Mouse (Mus musculus) MEL (cell line): ENCODE data around the gene Nck2. TPM values are rescaled to one million over a fixed set of nuclear protein-coding genes. Genes with fewer than 3 reads are reported as not detected.

ENCODE experiments used
- DNase-seq: peaks from one replicate; pipeline ENCODE4 v3.0.0; 2011; ENCODE audit warnings: low read depth, low spot score
- H3K27ac ChIP-seq: 2 replicates; pipeline ENCODE4 v1.5.1; 2012; ENCODE audit warnings: low read depth, mild to moderate bottlenecking, control low read depth, low read length, moderate library complexity; ENCODE audit not compliant: control insufficient read depth
- H3K27me3 ChIP-seq, 2 experiments: fragments of 150-350 bp in 1 of 2; sonication (generic) in 1 of 2; 2 replicates each; pipeline ENCODE4 v1.6.1; 2012; ENCODE audit warnings: low read length in 2 of 2, mild to moderate bottlenecking in 2 of 2, improper control_type of control experiment in 1 of 2, moderate library complexity in 1 of 2; ENCODE audit not compliant: insufficient read depth in 2 of 2, control insufficient read depth in 1 of 2
- H3K36me3 ChIP-seq, 2 experiments: 2 replicates each; pipeline ENCODE4 v1.6.1; 2012 to 2014; ENCODE audit warnings: low read length in 2 of 2, improper control_type of control experiment in 1 of 2, inconsistent platforms in 1 of 2, mild to moderate bottlenecking in 1 of 2; ENCODE audit not compliant: insufficient read depth in 2 of 2, control insufficient read depth in 1 of 2
- H3K4me1 ChIP-seq, 2 experiments: fragments of 150-350 bp in 1 of 2; sonication (generic) in 1 of 2; 2 replicates each; pipeline ENCODE4 v1.6.1; 2012; ENCODE audit warnings: low read length in 2 of 2, improper control_type of control experiment in 1 of 2, mild to moderate bottlenecking in 1 of 2; ENCODE audit not compliant: insufficient read depth in 2 of 2, control insufficient read depth in 1 of 2
- H3K4me3 ChIP-seq, 2 experiments: fragments of 150-350 bp in 1 of 2; sonication (generic) in 1 of 2; 2 replicates each; pipeline ENCODE4 v1.5.1; 2012; ENCODE audit warnings: low read depth in 2 of 2, low read length in 2 of 2, mild to moderate bottlenecking in 2 of 2, moderate library complexity in 2 of 2, control low read depth in 1 of 2, improper control_type of control experiment in 1 of 2; ENCODE audit not compliant: control insufficient read depth in 1 of 2, insufficient read depth in 1 of 2
- H3K79me2 ChIP-seq: 2 replicates; pipeline ENCODE4 v1.6.1; 2012; ENCODE audit warnings: mild to moderate bottlenecking, low read length, moderate library complexity; ENCODE audit not compliant: control insufficient read depth, poor library complexity, insufficient read depth
- H3K9ac ChIP-seq: 2 replicates; pipeline ENCODE4 v1.6.1; 2012; ENCODE audit warnings: low read depth, mild to moderate bottlenecking, control low read depth, low read length, moderate library complexity; ENCODE audit not compliant: control insufficient read depth, poor library complexity, severe bottlenecking
- H3K9me3 ChIP-seq: fragments of 150-350 bp; sonication (generic); replicated peaks from 2 replicates; pipeline ENCODE4 v1.6.1; 2012; ENCODE audit warnings: mild to moderate bottlenecking, low read length, improper control_type of control experiment, moderate library complexity; ENCODE audit not compliant: insufficient read depth
- CHD1 ChIP-seq: IDR thresholded peaks from 2 replicates; pipeline ENCODE4 v1.6.1; 2012; ENCODE audit warnings: low read depth, mild to moderate bottlenecking, inconsistent platforms, low read length, improper control_type of control experiment
- GABPA ChIP-seq: IDR thresholded peaks from 2 replicates; pipeline ENCODE4 v1.6.1; 2012; ENCODE audit warnings: low read depth, mild to moderate bottlenecking, inconsistent platforms, low read length, improper control_type of control experiment, moderate library complexity
- GATA1 ChIP-seq: IDR thresholded peaks from 2 replicates; pipeline ENCODE4 v1.6.1; 2011; ENCODE audit warnings: low read depth, low read length, improper control_type of control experiment
- JUND ChIP-seq: IDR thresholded peaks from 2 replicates; pipeline ENCODE4 v1.6.1; 2011; ENCODE audit warnings: low read depth, mild to moderate bottlenecking, improper control_type of control experiment, low read length
- KAT2A ChIP-seq: conservative IDR thresholded peaks from 2 replicates; pipeline ENCODE4 v1.6.1; 2012; ENCODE audit warnings: low read depth, low read length, improper control_type of control experiment, inconsistent platforms
- MAFK ChIP-seq: IDR thresholded peaks from 2 replicates; pipeline ENCODE4 v1.6.1; 2011; ENCODE audit warnings: low read depth, mild to moderate bottlenecking, low read length, improper control_type of control experiment, borderline replicate concordance
- MAX ChIP-seq: IDR thresholded peaks from 2 replicates; pipeline ENCODE4 v1.6.1; 2011; ENCODE audit warnings: low read length, improper control_type of control experiment
- MEF2A ChIP-seq: IDR thresholded peaks from 2 replicates; pipeline ENCODE4 v1.6.1; 2014; ENCODE audit warnings: low read depth, mild to moderate bottlenecking, inconsistent platforms, low read length, improper control_type of control experiment; ENCODE audit not compliant: poor library complexity, insufficient replicate concordance, severe bottlenecking; ENCODE audit errors: extremely low read depth
- MXI1 ChIP-seq: IDR thresholded peaks from 2 replicates; pipeline ENCODE4 v1.6.1; 2011; ENCODE audit warnings: mild to moderate bottlenecking, low read depth, low read length, improper control_type of control experiment
- MYB ChIP-seq: IDR thresholded peaks from 2 replicates; pipeline ENCODE4 v1.6.1; 2011; ENCODE audit warnings: mild to moderate bottlenecking, low read depth, low read length, improper control_type of control experiment
- NRF1 ChIP-seq: IDR thresholded peaks from 2 replicates; pipeline ENCODE4 v1.6.1; 2014; ENCODE audit warnings: low read depth, mild to moderate bottlenecking, inconsistent platforms, low read length, improper control_type of control experiment, moderate library complexity; ENCODE audit not compliant: poor library complexity, insufficient read depth, severe bottlenecking
- POLR2A ChIP-seq, 2 experiments: IDR thresholded peaks; 2 replicates each; pipeline ENCODE4 v1.6.1; 2011 to 2012; ENCODE audit warnings: low read length in 2 of 2, mild to moderate bottlenecking in 2 of 2, control low read depth in 1 of 2, improper control_type of control experiment in 1 of 2, low read depth in 1 of 2, moderate library complexity in 1 of 2; ENCODE audit not compliant: control insufficient read depth in 1 of 2, insufficient read depth in 1 of 2, poor library complexity in 1 of 2
- POLR2AphosphoS2 ChIP-seq: IDR thresholded peaks from 2 replicates; pipeline ENCODE4 v1.6.1; 2011; ENCODE audit warnings: low read length, improper control_type of control experiment
- RAD21 ChIP-seq: IDR thresholded peaks from 2 replicates; pipeline ENCODE4 v1.6.1; 2011; ENCODE audit warnings: mild to moderate bottlenecking, low read depth, low read length, improper control_type of control experiment
- SIN3A ChIP-seq: IDR thresholded peaks from 2 replicates; pipeline ENCODE4 v1.6.1; 2012; ENCODE audit warnings: low read length, improper control_type of control experiment, inconsistent platforms
- TAL1 ChIP-seq: IDR thresholded peaks from 2 replicates; pipeline ENCODE4 v1.6.1; 2012; ENCODE audit warnings: mild to moderate bottlenecking, inconsistent platforms, low read length, moderate library complexity, mixed read lengths
- UBTF ChIP-seq: IDR thresholded peaks from 2 replicates; pipeline ENCODE4 v1.6.1; 2012; ENCODE audit warnings: low read depth, mild to moderate bottlenecking, inconsistent platforms, low read length, improper control_type of control experiment, moderate library complexity, borderline replicate concordance; ENCODE audit not compliant: insufficient read depth
- USF2 ChIP-seq, 2 experiments: IDR thresholded peaks; 2 replicates each; pipeline ENCODE4 v1.6.1; 2011 to 2012; ENCODE audit warnings: improper control_type of control experiment in 2 of 2, low read length in 2 of 2, borderline replicate concordance in 1 of 2, inconsistent platforms in 1 of 2, low read depth in 1 of 2, mild to moderate bottlenecking in 1 of 2; ENCODE audit not compliant: insufficient read depth in 1 of 2
- polyA plus RNA-seq, 2 experiments: library from polyadenylated mRNA; stranded (reverse) in 1 of 2; unstranded in 1 of 2; fragments of >175 nt in 1 of 2; fragments of >200 nt in 1 of 2; gene quantifications; 2 replicates each; pipeline versions ENCODE4 v1.2.1 to v1.2.4; 2012; ENCODE audit warnings: low replicate concordance in 2 of 2, low read depth in 1 of 2; ENCODE audit not compliant: insufficient read length in 2 of 2, insufficient read depth in 1 of 2, missing spikeins in 1 of 2
- total RNA-seq: library from RNA; depleted of rRNA; stranded (reverse); fragments of 300-350 nt; gene quantifications from 2 replicates; pipeline ENCODE4 v1.2.3, GENCODE M21; 2012

Nck2 gene
- total and polyA plus RNA-seq, 3 experiments, result 9.4 to 12.4 TPM; not detected in 1

- Histone ChIP-seq H3K79me2 (peaks cover 8% of the 10 kb centered on the region), H3K27ac (no peak overlapping the region), H3K4me1 (peaks cover 5 to 12% of the 10 kb centered on the region in 2 experiments), H3K9ac (peak overlapping the region; percentile 79), H3K9me3 (no peaks in the 10 kb centered on the region), H3K4me3 (peak overlapping the region; percentile 73 to 97), H3K27me3 (no peaks in the 10 kb centered on the region), H3K36me3 (peaks cover 0 to 11% of the 10 kb centered on the region in 2 experiments; a peak in 2 of 4 replicates)
- no peak for TF ChIP-seq MXI1
- TF ChIP-seq RAD21, result no peak
- TF ChIP-seq JUND, result no peak
- TF ChIP-seq GATA1, result no peak
- TF ChIP-seq KAT2A, result no peak
- TF ChIP-seq MYB, result no peak
- no peak for TF ChIP-seq CHD1
- no peak for TF ChIP-seq POLR2A (IDR thresholded peaks at IDR 0.05; ENCODE audit: control insufficient read depth in 1 of 2, insufficient read depth in 1 of 2, low read depth in 1 of 2, low read length in 2 of 2, poor library complexity in 1 of 2)
- no peak for TF ChIP-seq UBTF
- no peak for TF ChIP-seq NRF1
- no peak for TF ChIP-seq GABPA
- TF ChIP-seq MAFK, result no peak
- TF ChIP-seq USF2 (IDR thresholded peaks at IDR 0.05; ENCODE audit: borderline replicate concordance in 1 of 2, insufficient read depth in 1 of 2, low read depth in 1 of 2, low read length in 2 of 2), result no peak
- no peak for TF ChIP-seq POLR2AphosphoS2
- no peak for TF ChIP-seq MEF2A
- no peak for TF ChIP-seq TAL1
- DNase-seq, result peak; percentile 59
Observed at GRCm38 (mm10) chr1:43446089-43446533, 1.7 kb downstream of the Nck2 start.

- TF ChIP-seq MEF2A (no peak), MAX (0 out of 2 replicates have a peak, but pooled peaks have one; percentile 19), SIN3A (peak; percentile 43)
- peak; percentile 53 for DNase-seq
- Histone ChIP-seq H3K9me3 (no peaks in the 10 kb centered on the region), H3K4me3 (peak overlapping the region; percentile 73 to 97), H3K27ac (no peak overlapping the region), H3K36me3 (peaks cover 0 to 16% of the 10 kb centered on the region in 2 experiments; a peak in 2 of 4 replicates), H3K79me2 (peaks cover 8% of the 10 kb centered on the region), H3K9ac (peak overlapping the region; percentile 79), H3K27me3 (no peaks in the 10 kb centered on the region), H3K4me1 (peaks cover 5 to 14% of the 10 kb centered on the region in 2 experiments)
Observed at GRCm38 (mm10) chr1:43446731-43447601, 2.6 kb downstream of the Nck2 start.
